In genomic region chr2:165878021-165878585, GRCm38 (mm10) we compare ENCODE assay signal across 8 mouse cellular contexts. TPM values are rescaled to one million over a fixed set of nuclear protein-coding genes. Genes with fewer than 3 reads are reported as not detected.
DNase-seq lines count a peak whose midpoint lies in the region; ATAC-seq lines count a peak whose summit lies in the region.

No protein-coding gene starts in this region.

- H3K4me1 ChIP-seq in kidney, embryonic 16.5 days (ENCODE audit: insufficient read depth, low read length), result peaks cover 98% of the 10 kb centered on the region
- H3K4me1 ChIP-seq in embryonic facial prominence, embryonic 12.5 days, result peaks cover 99% of the 10 kb centered on the region
- peaks cover 91% of the 10 kb centered on the region for H3K4me1 ChIP-seq in intestine, embryonic 15.5 days (replicated peaks)
- H3K4me1 ChIP-seq in neural tube, embryonic 13.5 days (replicated peaks), result peaks cover 98% of the 10 kb centered on the region

- H3K36me3 ChIP-seq in kidney, embryonic 16.5 days (ENCODE audit: insufficient read depth, low read length), result no peaks in the 10 kb centered on the region; the same call in 1 of the 2 replicates
- H3K36me3 ChIP-seq in embryonic facial prominence, embryonic 12.5 days, result peaks cover 13% of the 10 kb centered on the region
- H3K36me3 ChIP-seq in intestine, embryonic 15.5 days, result 0 out of 2 replicates have a peak, but pooled peaks cover 2% of the 10 kb centered on the region
- peaks cover 11% of the 10 kb centered on the region for H3K36me3 ChIP-seq in neural tube, embryonic 13.5 days

- peak overlapping the region; percentile 80 for H3K4me2 ChIP-seq in kidney, embryonic 16.5 days (replicated peaks; ENCODE audit: low read depth, low read length)
- H3K4me2 ChIP-seq in embryonic facial prominence, embryonic 12.5 days (replicated peaks), result peak overlapping the region; percentile 68
- peak overlapping the region; percentile 82 for H3K4me2 ChIP-seq in intestine, embryonic 15.5 days (replicated peaks)
- peak overlapping the region; percentile 65 for H3K4me2 ChIP-seq in neural tube, embryonic 13.5 days

- H3K4me3 ChIP-seq in kidney, embryonic 16.5 days (ENCODE audit: low read length), result peak overlapping the region; percentile 1; the same call in 1 of the 2 replicates
- H3K4me3 ChIP-seq in embryonic facial prominence, embryonic 12.5 days, result no peak overlapping the region
- no peak overlapping the region for H3K4me3 ChIP-seq in intestine, embryonic 15.5 days (replicated peaks)
- peak overlapping the region; percentile 35 for H3K4me3 ChIP-seq in neural tube, embryonic 13.5 days

- H3K9me3 ChIP-seq in kidney, embryonic 16.5 days (ENCODE audit: low read length), result no peaks in the 10 kb centered on the region
- no peaks in the 10 kb centered on the region for H3K9me3 ChIP-seq in embryonic facial prominence, embryonic 12.5 days
- no peaks in the 10 kb centered on the region for H3K9me3 ChIP-seq in intestine, embryonic 15.5 days
- H3K9me3 ChIP-seq in neural tube, embryonic 13.5 days, result no peaks in the 10 kb centered on the region

- H3K27me3 ChIP-seq in kidney, embryonic 16.5 days (ENCODE audit: insufficient read depth, low read length), result no peaks in the 10 kb centered on the region
- H3K27me3 ChIP-seq in embryonic facial prominence, embryonic 12.5 days, result no peaks in the 10 kb centered on the region
- no peaks in the 10 kb centered on the region for H3K27me3 ChIP-seq in intestine, embryonic 15.5 days (replicated peaks)
- H3K27me3 ChIP-seq in neural tube, embryonic 13.5 days, result no peaks in the 10 kb centered on the region

- H3K9ac ChIP-seq in kidney, embryonic 16.5 days (replicated peaks; ENCODE audit: low read length), result peak overlapping the region; percentile 49
- no peak overlapping the region for H3K9ac ChIP-seq in embryonic facial prominence, embryonic 12.5 days
- no peak overlapping the region for H3K9ac ChIP-seq in intestine, embryonic 15.5 days
- H3K9ac ChIP-seq in neural tube, embryonic 13.5 days, result peak overlapping the region; percentile 80

- DNase-seq in kidney, postnatal 4 days, result no peak
- DNase-seq in right cerebral cortex, postnatal 4 days, result no peak
- no peak for DNase-seq in gastrocnemius, postnatal 4 days (ENCODE audit: low spot score in 2 of 2)
- no peak for DNase-seq in gastrocnemius, postnatal 10 days

- 20% methylated on average over 10 of the region's 10 CpGs for WGBS in kidney, embryonic 16.5 days
- 17% methylated on average over 10 of the region's 10 CpGs for WGBS in embryonic facial prominence, embryonic 12.5 days
- 26% methylated on average over 10 of the region's 10 CpGs for WGBS in intestine, embryonic 15.5 days
- WGBS in neural tube, embryonic 13.5 days, result 9% methylated on average over 10 of the region's 10 CpGs

- no peak for ATAC-seq in kidney, embryonic 16.5 days (ENCODE audit: low FRiP score, low TSS enrichment)
- ATAC-seq in embryonic facial prominence, embryonic 12.5 days (ENCODE audit: insufficient number of reproducible peaks, insufficient read depth, low FRiP score, low TSS enrichment), result no peak
- no peak for ATAC-seq in intestine, embryonic 15.5 days
- ATAC-seq in neural tube, embryonic 13.5 days (ENCODE audit: low read depth), result no peak

- H3K27ac ChIP-seq in kidney, embryonic 16.5 days (ENCODE audit: low read length), result peak overlapping the region; percentile 97
- peak overlapping the region; percentile 100 for H3K27ac ChIP-seq in embryonic facial prominence, embryonic 12.5 days
- peak overlapping the region; percentile 27; the same call in 1 of the 2 replicates for H3K27ac ChIP-seq in intestine, embryonic 15.5 days
- peak overlapping the region; percentile 100 for H3K27ac ChIP-seq in neural tube, embryonic 13.5 days (replicated peaks)

RNA-seq across cellular contexts. Expression of gene Zmynd8, which starts 20.7 kb away (rescaled TPM):
- polyA plus RNA-seq in kidney, embryonic 16.5 days (2015; fragmentation: Nextera tagmentation; extraction: Ambion mirVana), result 58.2 and 69.4 TPM in 2 replicates
- polyA plus RNA-seq in embryonic facial prominence, embryonic 12.5 days (2016; fragmentation: Nextera tagmentation; extraction: Ambion mirVana), result 58.9 and 64.2 TPM in 2 replicates
- polyA plus RNA-seq in intestine, embryonic 15.5 days (2015; fragmentation: Nextera tagmentation; extraction: Ambion mirVana), result 64.7 and 66.2 TPM in 2 replicates
- 69.0 and 73.2 TPM in 2 replicates for polyA plus RNA-seq in neural tube, embryonic 13.5 days (2015; fragmentation: Nextera tagmentation; extraction: Ambion mirVana)
- total RNA-seq in gastrocnemius, postnatal 4 days (2021), result 10 to 100 TPM; 39.0 to 39.6 TPM
- total RNA-seq in gastrocnemius, postnatal 10 days (2021), result 10 to 100 TPM; 29.6 to 30.4 TPM

Comparison
In these comparisons a context has a peak if more than half of its experiments do, and no peak if none do; other contexts are left out.
1. H3K27ac ChIP-seq: peak in every context shown above with its lines; median percentile 100 in embryonic facial prominence, embryonic 12.5 days; 100 in neural tube, embryonic 13.5 days; 97 in kidney, embryonic 16.5 days; 27 in intestine, embryonic 15.5 days.
2. H3K4me3 ChIP-seq: peak in kidney, embryonic 16.5 days (single experiment) and neural tube, embryonic 13.5 days (single experiment); none in embryonic facial prominence, embryonic 12.5 days (single experiment) and intestine, embryonic 15.5 days (single experiment).
3. H3K9ac ChIP-seq: peak in kidney, embryonic 16.5 days (single experiment) and neural tube, embryonic 13.5 days (single experiment); none in embryonic facial prominence, embryonic 12.5 days (single experiment) and intestine, embryonic 15.5 days (single experiment).
4. Peak in every context shown above with its lines, with median percentiles within 50 percentile points of each other: H3K4me2 ChIP-seq.